ENCODE assay signal across 30 mouse cellular contexts in genomic region chr1:118296673-118297072, GRCm38 (mm10). TPM values are rescaled to one million over a fixed set of nuclear protein-coding genes. Genes with fewer than 3 reads are reported as not detected.
DNase-seq lines count a peak whose midpoint lies in the region; ATAC-seq lines count a peak whose summit lies in the region.
"Had no signal": no experiment of that assay in that cellular context is flagged by ENCODE, and none has a peak within 500 bp of the region (broad histone marks: within the 10 kb centered on the region; RNA-seq: fewer than 3 reads in every experiment).

No protein-coding gene starts in this region.

- H3K9ac ChIP-seq in intestine, embryonic 15.5 days, result no peak overlapping the region
- H3K9ac ChIP-seq: forebrain, embryonic 12.5 days; forebrain, postnatal 0 days; heart, embryonic 15.5 days; hindbrain, embryonic 13.5 days; liver, embryonic 14.5 days; lung, embryonic 15.5 days; neural tube, embryonic 15.5 days; stomach, embryonic 15.5 days had no signal

- intact Hi-C loops in heart, postnatal 14 days (cut with DNase I), result no loop called here

- H3K27me3 ChIP-seq in heart, embryonic 10.5 days (ENCODE audit: insufficient read depth, poor library complexity, severe bottlenecking), result no peaks in the 10 kb centered on the region
- no peaks in the 10 kb centered on the region for H3K27me3 ChIP-seq in intestine, embryonic 15.5 days (replicated peaks)
- H3K27me3 ChIP-seq: forebrain, embryonic 12.5 days; heart, embryonic 15.5 days; hindbrain, embryonic 13.5 days; lung, embryonic 15.5 days; megakaryocyte, embryonic 14.5 days; neural tube, embryonic 15.5 days; stomach, embryonic 15.5 days had no signal

- WGBS in heart, embryonic 10.5 days, result 82% methylated on average over 3 of the region's 3 CpGs
- WGBS in intestine, embryonic 15.5 days, result 82% methylated on average over 3 of the region's 3 CpGs

- H3K4me2 ChIP-seq in intestine, embryonic 15.5 days (replicated peaks), result no peak overlapping the region
- H3K4me2 ChIP-seq: forebrain, embryonic 12.5 days; heart, embryonic 15.5 days; hindbrain, embryonic 13.5 days; lung, embryonic 15.5 days; neural tube, embryonic 15.5 days; stomach, embryonic 15.5 days had no signal

- H3K36me3 ChIP-seq in heart, embryonic 10.5 days, result peaks cover 64% of the 10 kb centered on the region
- peaks cover 19% of the 10 kb centered on the region for H3K36me3 ChIP-seq in intestine, embryonic 15.5 days

- DNase-seq in heart, embryonic 10.5 days (ENCODE audit: low spot score), result peak; percentile 6
- DNase-seq in heart, postnatal 14 days, result no peak
- peak; percentile 75 to 85 for DNase-seq in lung, adult 18-20 months
- peak; percentile 67 for DNase-seq in lung, postnatal 14 days
- DNase-seq in spleen, postnatal 14 days (ENCODE audit: low spot score in 2 of 2), result no peak
- no peak for DNase-seq in cerebellum, adult 11-12 months
- DNase-seq: adrenal gland, postnatal 25 days; cerebellum, adult 2 months; cerebellum, postnatal 14 days; forebrain, postnatal 0 days; gastrocnemius, postnatal 25 days; heart, postnatal 36 days; kidney, adult 9 months; kidney, postnatal 10 days; liver; midbrain, embryonic 14.5 days; retina, postnatal 1 day; right cerebral cortex, postnatal 14 days; thymus, postnatal 14 days had no signal

- ATAC-seq in intestine, embryonic 15.5 days, result no peak
- ATAC-seq: forebrain, postnatal 0 days; intestine, postnatal 0 days had no signal

- no peaks in the 10 kb centered on the region for H3K9me3 ChIP-seq in heart, embryonic 10.5 days
- no peaks in the 10 kb centered on the region for H3K9me3 ChIP-seq in intestine, embryonic 15.5 days
- H3K9me3 ChIP-seq: forebrain, embryonic 12.5 days; heart, embryonic 15.5 days; hindbrain, embryonic 13.5 days; lung, embryonic 15.5 days; megakaryocyte, embryonic 14.5 days; neural tube, embryonic 15.5 days; stomach, embryonic 15.5 days had no signal

- H3K4me3 ChIP-seq in heart, embryonic 10.5 days, result no peak overlapping the region
- H3K4me3 ChIP-seq in intestine, embryonic 15.5 days (replicated peaks), result no peak overlapping the region
- H3K4me3 ChIP-seq: erythroblast, embryonic 14.5 days; forebrain, embryonic 12.5 days; heart, embryonic 15.5 days; hindbrain, embryonic 13.5 days; lung, embryonic 15.5 days; megakaryocyte, embryonic 14.5 days; neural tube, embryonic 15.5 days; stomach, embryonic 15.5 days had no signal

- H3K27ac ChIP-seq in heart, embryonic 10.5 days, result no peak overlapping the region
- H3K27ac ChIP-seq in intestine, embryonic 15.5 days, result no peak overlapping the region
- H3K27ac ChIP-seq: forebrain, embryonic 12.5 days; heart, embryonic 15.5 days; hindbrain, embryonic 13.5 days; liver, embryonic 14.5 days; lung, embryonic 15.5 days; neural tube, embryonic 15.5 days; stomach, embryonic 15.5 days had no signal

- H3K4me1 ChIP-seq in heart, embryonic 10.5 days, result no peaks in the 10 kb centered on the region
- H3K4me1 ChIP-seq in intestine, embryonic 15.5 days (replicated peaks), result no peaks in the 10 kb centered on the region
- H3K4me1 ChIP-seq: heart, embryonic 15.5 days; hindbrain, embryonic 13.5 days; neural tube, embryonic 15.5 days; stomach, embryonic 15.5 days had no signal

RNA-seq across cellular contexts. Expression of gene Tsn, which starts 14.9 kb away (rescaled TPM):
- polyA plus RNA-seq in heart, embryonic 10.5 days (2016; fragmentation: Nextera tagmentation; extraction: Ambion mirVana), result 221 and 282 TPM in 2 replicates
- 10 to 100 TPM; 68.1 to 69.7 TPM for total RNA-seq in heart, postnatal 14 days (2021)
- polyA plus RNA-seq in intestine, embryonic 15.5 days (2015; fragmentation: Nextera tagmentation; extraction: Ambion mirVana), result 261 and 297 TPM in 2 replicates

RNA-seq across cellular contexts. Expression of gene Nifk, which starts 25.0 kb away (rescaled TPM):
- 62.2 and 82.8 TPM in 2 replicates for polyA plus RNA-seq in heart, embryonic 10.5 days (2016; fragmentation: Nextera tagmentation; extraction: Ambion mirVana)
- 10 to 100 TPM; 15.8 to 19.8 TPM for total RNA-seq in heart, postnatal 14 days (2021)
- 78.4 and 87.5 TPM in 2 replicates for polyA plus RNA-seq in intestine, embryonic 15.5 days (2015; fragmentation: Nextera tagmentation; extraction: Ambion mirVana)

Comparison
In these comparisons a context has a peak if more than half of its experiments do, and no peak if none do; other contexts are left out.
1. DNase-seq: peak in heart, embryonic 10.5 days (single experiment), lung, adult 18-20 months (2 of 2) and lung, postnatal 14 days (single experiment); none in heart, postnatal 14 days (0 of 2), spleen, postnatal 14 days (0 of 2) and cerebellum, adult 11-12 months (single experiment).